Mouse (Mus musculus): ENCODE measurements around the gene Ppm1e. TPM values are rescaled to one million over a fixed set of nuclear protein-coding genes. Genes with fewer than 3 reads are reported as not detected.

The Ppm1e gene
- polyA plus RNA-seq, 1 experiment from 2014 or later: 3.8 TPM

GRCm38 (mm10) chr11:87254149-87254548 is 104.7 kb downstream of the Ppm1e start:
- no peak overlapping the region for H3K4me2 ChIP-seq (ENCODE audit: low read length)
- no peak overlapping the region for H3K4me3 ChIP-seq (ENCODE audit: low read depth, low read length)
- DNase-seq (ENCODE audit: low spot score) (no peak), ATAC-seq (replicated peaks; ENCODE audit: low FRiP score, low TSS enrichment, low read depth) (no peak)
- no peaks in the 10 kb centered on the region for H3K9me3 ChIP-seq (ENCODE audit: control insufficient read depth, low read length)
- H3K27ac ChIP-seq (ENCODE audit: low read depth): no peak overlapping the region
- 46% methylated on average over 5 of the region's 5 CpGs for WGBS
- H3K27me3 ChIP-seq (replicated peaks; ENCODE audit: control insufficient read depth, insufficient read depth, low read length): no peaks in the 10 kb centered on the region
- no peaks in the 10 kb centered on the region for H3K4me1 ChIP-seq (replicated peaks; ENCODE audit: control insufficient read depth, insufficient read depth, low read length)
- no peaks in the 10 kb centered on the region for H3K36me3 ChIP-seq (ENCODE audit: control insufficient read depth, insufficient read depth, low read length)
- no peak overlapping the region for H3K9ac ChIP-seq (ENCODE audit: low read length)

DNA sequence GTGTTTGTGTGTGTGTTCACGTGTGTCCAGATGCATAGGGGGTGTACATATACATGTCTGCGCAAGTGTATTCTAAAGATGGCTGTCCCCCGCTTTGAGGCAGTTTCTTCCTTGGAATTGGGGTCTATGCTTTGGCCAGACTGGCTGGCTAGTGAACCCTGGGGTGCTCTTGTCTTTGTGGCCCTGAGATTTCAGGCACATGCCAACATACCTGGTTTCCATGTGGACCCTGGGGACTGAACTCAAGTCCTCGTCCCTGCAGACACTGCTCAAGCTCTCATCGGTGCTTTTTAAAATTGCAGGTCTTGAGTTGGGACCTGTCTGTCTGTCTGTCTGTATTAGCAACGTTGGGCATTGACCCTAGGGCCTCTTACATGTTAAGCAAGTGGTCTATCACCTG is 105.5 kb downstream of the Ppm1e start:
- WGBS: 90% methylated on average over 6 of the region's 6 CpGs
- Histone ChIP-seq H3K4me1 (replicated peaks; ENCODE audit: control insufficient read depth, insufficient read depth, low read length) (no peaks in the 10 kb centered on the region), H3K27me3 (replicated peaks; ENCODE audit: control insufficient read depth, insufficient read depth, low read length) (no peaks in the 10 kb centered on the region), H3K27ac (ENCODE audit: low read depth) (no peak overlapping the region), H3K9ac (ENCODE audit: low read length) (no peak overlapping the region), H3K36me3 (ENCODE audit: control insufficient read depth, insufficient read depth, low read length) (no peaks in the 10 kb centered on the region), H3K4me3 (ENCODE audit: low read depth, low read length) (no peak overlapping the region), H3K9me3 (ENCODE audit: control insufficient read depth, low read length) (no peaks in the 10 kb centered on the region), H3K4me2 (ENCODE audit: low read length) (no peak overlapping the region)
- no peak for DNase-seq (ENCODE audit: low spot score)
- ATAC-seq (replicated peaks; ENCODE audit: low FRiP score, low TSS enrichment, low read depth): no peak

DNA sequence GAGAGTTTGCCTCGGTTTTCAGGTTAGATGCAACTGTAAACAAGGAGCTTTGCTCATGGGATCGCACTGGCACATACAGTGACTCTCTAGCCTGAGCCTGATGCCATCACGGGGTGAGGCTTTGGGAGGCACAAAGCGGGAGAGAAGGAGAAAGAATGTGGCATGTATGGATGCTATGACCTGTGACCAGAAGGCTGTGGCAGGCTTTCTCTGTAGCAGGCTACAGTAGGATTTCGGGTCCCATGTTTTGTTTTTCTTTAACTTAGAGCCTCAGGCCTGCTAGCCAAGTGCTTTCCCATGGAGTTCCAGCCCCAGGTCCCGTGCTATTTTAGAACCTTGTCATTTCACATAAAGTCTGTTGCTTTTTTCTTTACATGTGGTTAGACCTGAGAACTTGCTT is 108.7 kb downstream of the Ppm1e start:
- 80% methylated on average over 6 of the region's 6 CpGs for WGBS

DNA sequence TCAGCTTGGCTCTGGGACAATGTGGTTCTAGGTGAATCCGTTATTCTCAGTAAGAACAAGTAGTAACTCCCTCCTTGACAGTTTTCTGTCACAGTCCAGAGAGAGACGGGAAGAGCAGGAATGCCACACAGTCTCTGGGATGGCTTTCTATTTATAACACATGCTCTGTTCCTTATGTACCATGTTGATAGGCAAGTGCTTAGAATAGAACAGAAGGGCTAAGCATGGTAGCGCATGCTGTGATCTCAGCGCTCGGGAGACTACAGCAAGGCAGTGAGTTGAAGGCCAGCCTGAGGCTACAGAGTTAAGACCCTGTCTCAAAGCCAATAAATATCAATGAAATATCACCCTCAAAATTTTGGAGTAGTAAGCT is 111.3 kb downstream of the Ppm1e start:
- Histone ChIP-seq H3K4me2 (ENCODE audit: low read length) (no peak overlapping the region), H3K27me3 (replicated peaks; ENCODE audit: control insufficient read depth, insufficient read depth, low read length) (no peaks in the 10 kb centered on the region), H3K4me3 (ENCODE audit: low read depth, low read length) (no peak overlapping the region), H3K36me3 (ENCODE audit: control insufficient read depth, insufficient read depth, low read length) (no peaks in the 10 kb centered on the region), H3K27ac (ENCODE audit: low read depth) (no peak overlapping the region), H3K9ac (ENCODE audit: low read length) (no peak overlapping the region), H3K4me1 (replicated peaks; ENCODE audit: control insufficient read depth, insufficient read depth, low read length) (peaks cover 18% of the 10 kb centered on the region; the same call in 1 of the 2 replicates), H3K9me3 (ENCODE audit: control insufficient read depth, low read length) (no peaks in the 10 kb centered on the region)
- ATAC-seq (replicated peaks; ENCODE audit: low FRiP score, low TSS enrichment, low read depth) (no peak), DNase-seq (ENCODE audit: low spot score) (no peak)
- WGBS: 67% methylated on average over 5 of the region's 5 CpGs

More for the DNA sequence above, 108.7 kb downstream of the Ppm1e start:
- no peak overlapping the region for H3K9ac ChIP-seq (ENCODE audit: low read length)
- ATAC-seq (replicated peaks; ENCODE audit: low FRiP score, low TSS enrichment, low read depth) (no peak), DNase-seq (ENCODE audit: low spot score) (no peak)
- H3K4me1 ChIP-seq (replicated peaks; ENCODE audit: control insufficient read depth, insufficient read depth, low read length): peaks cover 18% of the 10 kb centered on the region; the same call in 1 of the 2 replicates
- no peak overlapping the region for H3K4me3 ChIP-seq (ENCODE audit: low read depth, low read length)
- no peak overlapping the region for H3K27ac ChIP-seq (ENCODE audit: low read depth)
- no peaks in the 10 kb centered on the region for H3K36me3 ChIP-seq (ENCODE audit: control insufficient read depth, insufficient read depth, low read length)
- H3K9me3 ChIP-seq (ENCODE audit: control insufficient read depth, low read length): no peaks in the 10 kb centered on the region
- H3K27me3 ChIP-seq (replicated peaks; ENCODE audit: control insufficient read depth, insufficient read depth, low read length): no peaks in the 10 kb centered on the region
- H3K4me2 ChIP-seq (ENCODE audit: low read length): no peak overlapping the region

DNA sequence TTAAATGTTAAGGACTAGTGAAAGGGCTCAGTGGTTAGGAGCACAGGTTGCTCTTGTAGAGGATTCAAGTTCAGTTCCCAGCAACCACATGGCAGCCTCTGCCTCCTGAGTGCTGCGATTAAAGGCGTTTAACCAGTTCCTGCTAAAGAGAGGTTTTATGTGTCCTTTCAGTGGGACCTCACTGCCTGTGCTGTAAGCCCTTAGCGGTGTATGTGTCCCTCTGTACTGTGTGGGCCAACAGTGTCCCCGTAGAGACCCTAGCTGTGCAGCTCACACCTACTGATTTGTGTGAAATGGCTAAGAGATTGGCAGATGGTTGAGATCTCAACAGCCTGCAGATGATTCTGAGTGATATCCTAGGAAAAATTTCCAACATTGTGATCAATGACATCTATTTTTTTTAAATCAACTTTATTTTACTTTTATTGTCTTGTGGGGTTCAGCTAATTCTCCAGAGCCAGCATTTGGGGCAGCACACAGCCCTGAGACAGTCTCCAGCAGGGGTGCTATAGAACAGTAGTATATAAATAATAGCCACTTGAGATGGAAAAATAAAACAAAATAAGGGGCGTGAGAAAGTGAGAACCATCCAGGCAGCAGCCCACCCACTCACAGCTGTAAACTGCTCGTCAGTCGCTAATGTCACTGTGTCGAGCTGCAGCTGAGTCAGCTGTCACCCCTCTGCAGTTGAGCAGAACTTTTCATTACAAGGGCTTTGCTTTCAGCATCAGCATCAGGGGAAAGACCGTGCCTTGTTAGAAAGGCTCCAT is 111.9 kb downstream of the Ppm1e start:
- no peak overlapping the region for H3K4me2 ChIP-seq (ENCODE audit: low read length)
- peaks cover 18% of the 10 kb centered on the region; the same call in 1 of the 2 replicates for H3K4me1 ChIP-seq (replicated peaks; ENCODE audit: control insufficient read depth, insufficient read depth, low read length)
- no peaks in the 10 kb centered on the region for H3K36me3 ChIP-seq (ENCODE audit: control insufficient read depth, insufficient read depth, low read length)
- H3K27me3 ChIP-seq (replicated peaks; ENCODE audit: control insufficient read depth, insufficient read depth, low read length): no peaks in the 10 kb centered on the region
- DNase-seq (ENCODE audit: low spot score) (no peak), ATAC-seq (replicated peaks; ENCODE audit: low FRiP score, low TSS enrichment, low read depth) (no peak)
- no peak overlapping the region for H3K4me3 ChIP-seq (ENCODE audit: low read depth, low read length)
- WGBS: 52% methylated on average over 9 of the region's 9 CpGs
- no peak overlapping the region for H3K9ac ChIP-seq (ENCODE audit: low read length)
- H3K27ac ChIP-seq (ENCODE audit: low read depth): no peak overlapping the region
- H3K9me3 ChIP-seq (ENCODE audit: control insufficient read depth, low read length): no peaks in the 10 kb centered on the region

DNA sequence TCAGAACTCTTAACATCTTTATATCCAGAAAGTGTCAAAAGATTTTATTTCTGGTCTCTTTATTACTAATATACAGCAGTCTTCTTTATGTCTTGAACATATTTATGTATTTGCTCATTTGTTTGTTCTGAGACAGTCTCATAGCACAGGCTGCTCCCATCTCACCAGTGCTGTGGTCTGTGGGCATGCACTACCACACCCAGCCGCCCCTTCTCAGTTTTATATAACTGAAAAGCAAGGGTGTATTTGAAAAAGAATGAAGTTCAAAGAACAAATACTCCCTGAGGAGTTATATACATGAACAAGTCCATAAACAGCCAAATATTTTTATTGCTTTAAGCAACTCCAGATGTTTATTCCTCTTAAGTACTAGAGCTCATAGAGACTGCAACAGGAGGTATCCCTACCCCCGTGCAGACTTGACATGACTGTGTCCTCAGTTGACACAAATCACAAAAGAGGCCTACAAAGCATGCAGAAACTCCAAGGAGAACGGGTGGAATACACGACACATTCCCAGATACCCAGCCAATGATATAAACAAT is 112.6 kb downstream of the Ppm1e start:
- 50% methylated on average over 4 of the region's 4 CpGs for WGBS

DNA sequence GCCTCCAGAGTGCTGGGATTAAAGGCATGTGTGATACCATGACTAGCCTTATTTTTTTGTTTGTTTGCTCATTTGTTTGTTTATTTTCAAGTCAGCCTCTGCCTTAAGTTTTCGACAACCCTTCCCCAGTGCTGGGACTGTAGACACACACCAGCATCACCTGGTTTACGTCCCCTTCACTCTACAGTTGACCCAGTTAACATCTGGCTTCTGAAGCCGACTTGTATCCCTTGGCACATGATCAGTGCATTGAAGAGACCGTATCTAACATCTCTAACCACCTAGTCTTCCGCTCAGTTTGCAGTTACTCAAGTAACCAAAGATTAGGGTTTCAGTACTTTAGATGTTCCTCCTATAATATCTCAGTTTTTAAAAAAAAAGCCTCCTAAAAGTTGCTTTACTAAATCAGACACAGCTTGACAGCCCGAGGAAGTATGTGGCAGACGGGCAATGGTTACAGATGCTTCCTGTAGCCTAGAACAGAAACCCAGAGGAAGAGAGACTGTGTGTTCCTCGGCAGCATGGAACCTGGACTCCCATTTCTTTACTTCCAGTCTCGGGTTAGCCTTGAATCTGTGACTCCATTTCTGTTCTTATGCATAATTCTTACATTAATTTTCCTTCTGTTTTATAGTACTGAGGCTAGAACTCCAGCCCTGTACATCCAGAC is 113.5 kb downstream of the Ppm1e start:
- Histone ChIP-seq H3K27me3 (replicated peaks; ENCODE audit: control insufficient read depth, insufficient read depth, low read length) (no peaks in the 10 kb centered on the region), H3K27ac (ENCODE audit: low read depth) (no peak overlapping the region), H3K4me3 (ENCODE audit: low read depth, low read length) (no peak overlapping the region), H3K4me2 (ENCODE audit: low read length) (no peak overlapping the region), H3K9ac (ENCODE audit: low read length) (no peak overlapping the region), H3K36me3 (ENCODE audit: control insufficient read depth, insufficient read depth, low read length) (no peaks in the 10 kb centered on the region), H3K9me3 (ENCODE audit: control insufficient read depth, low read length) (no peaks in the 10 kb centered on the region), H3K4me1 (replicated peaks; ENCODE audit: control insufficient read depth, insufficient read depth, low read length) (peaks cover 23% of the 10 kb centered on the region; the same call in 1 of the 2 replicates)
- ATAC-seq (replicated peaks; ENCODE audit: low FRiP score, low TSS enrichment, low read depth) (no peak), DNase-seq (ENCODE audit: low spot score) (no peak)
- 70% methylated on average over 9 of the region's 9 CpGs for WGBS

More for the DNA sequence above, 112.6 kb downstream of the Ppm1e start:
- no peak overlapping the region for H3K4me2 ChIP-seq (ENCODE audit: low read length)
- DNase-seq (ENCODE audit: low spot score) (no peak), ATAC-seq (replicated peaks; ENCODE audit: low FRiP score, low TSS enrichment, low read depth) (no peak)
- H3K4me1 ChIP-seq (replicated peaks; ENCODE audit: control insufficient read depth, insufficient read depth, low read length): peaks cover 18% of the 10 kb centered on the region; the same call in 1 of the 2 replicates
- H3K36me3 ChIP-seq (ENCODE audit: control insufficient read depth, insufficient read depth, low read length): no peaks in the 10 kb centered on the region
- H3K9me3 ChIP-seq (ENCODE audit: control insufficient read depth, low read length): no peaks in the 10 kb centered on the region
- H3K27ac ChIP-seq (ENCODE audit: low read depth): no peak overlapping the region
- H3K9ac ChIP-seq (ENCODE audit: low read length): no peak overlapping the region
- no peaks in the 10 kb centered on the region for H3K27me3 ChIP-seq (replicated peaks; ENCODE audit: control insufficient read depth, insufficient read depth, low read length)
- no peak overlapping the region for H3K4me3 ChIP-seq (ENCODE audit: low read depth, low read length)

GRCm38 (mm10) chr11:87241256-87241655 is 117.6 kb downstream of the Ppm1e start:
- Histone ChIP-seq H3K4me3 (ENCODE audit: low read depth, low read length) (no peak overlapping the region), H3K4me1 (replicated peaks; ENCODE audit: control insufficient read depth, insufficient read depth, low read length) (peaks cover 11% of the 10 kb centered on the region; the same call in 1 of the 2 replicates), H3K36me3 (ENCODE audit: control insufficient read depth, insufficient read depth, low read length) (no peaks in the 10 kb centered on the region), H3K9me3 (ENCODE audit: control insufficient read depth, low read length) (no peaks in the 10 kb centered on the region), H3K9ac (ENCODE audit: low read length) (no peak overlapping the region), H3K4me2 (ENCODE audit: low read length) (no peak overlapping the region), H3K27me3 (replicated peaks; ENCODE audit: control insufficient read depth, insufficient read depth, low read length) (no peaks in the 10 kb centered on the region), H3K27ac (ENCODE audit: low read depth) (no peak overlapping the region)
- DNase-seq (ENCODE audit: low spot score) (no peak), ATAC-seq (replicated peaks; ENCODE audit: low FRiP score, low TSS enrichment, low read depth) (no peak)
- WGBS: 42% methylated on average over 7 of the region's 7 CpGs

Measured in intestine, embryonic 14.5 days (tissue).